Mouse (Mus musculus) B cell, adult 2 months (primary cell): Measurements from ENCODE around the gene Mprip.
A peak's percentile ranks its signal among the peaks of the same experiment; 100 is the strongest.

Experiments
- DNase-seq, 2 experiments: peaks; one replicate each; pipeline ENCODE4 v3.0.0; 2022

The Mprip gene

DNA sequence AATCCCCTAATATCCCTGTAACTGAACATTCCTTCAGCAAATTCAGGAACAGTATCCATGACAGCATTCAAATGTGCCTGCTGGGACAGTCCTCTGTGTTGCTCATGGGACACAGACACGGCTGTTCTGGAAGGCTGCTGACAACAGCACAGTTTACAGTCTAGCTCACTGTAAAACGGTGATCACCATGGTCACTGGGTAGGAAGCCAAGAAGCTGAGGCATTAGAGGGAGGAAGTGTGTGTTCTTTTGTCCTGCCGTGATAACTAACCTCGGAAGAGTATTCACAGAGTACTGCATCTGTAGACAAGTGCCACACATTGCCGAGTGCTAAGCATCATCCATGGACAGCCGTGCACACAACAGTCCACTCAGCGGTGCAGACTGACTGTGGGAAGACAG lies 109.6 kb downstream of the Mprip start:
- DNase-seq: no peak

DNA sequence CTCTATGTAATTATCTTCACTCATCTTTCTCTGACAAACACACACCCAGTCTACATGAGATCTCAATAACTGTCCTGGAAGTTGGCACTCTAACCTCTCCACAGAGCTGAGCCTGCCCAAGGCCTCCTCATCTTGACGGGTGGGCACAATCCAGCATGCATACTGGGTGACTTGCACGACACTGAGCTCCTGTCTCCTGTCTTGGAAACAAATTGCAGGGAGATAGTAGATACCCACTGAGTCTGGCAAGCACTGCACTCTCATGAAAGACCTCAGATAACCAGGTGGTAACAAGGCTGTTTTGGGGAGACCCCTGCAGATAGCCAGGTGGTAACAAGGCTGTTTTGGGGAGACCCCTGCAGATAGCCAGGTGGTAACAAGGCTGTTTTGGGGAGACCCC lies 111.2 kb downstream of the Mprip start:
- DNase-seq: no peak

DNA sequence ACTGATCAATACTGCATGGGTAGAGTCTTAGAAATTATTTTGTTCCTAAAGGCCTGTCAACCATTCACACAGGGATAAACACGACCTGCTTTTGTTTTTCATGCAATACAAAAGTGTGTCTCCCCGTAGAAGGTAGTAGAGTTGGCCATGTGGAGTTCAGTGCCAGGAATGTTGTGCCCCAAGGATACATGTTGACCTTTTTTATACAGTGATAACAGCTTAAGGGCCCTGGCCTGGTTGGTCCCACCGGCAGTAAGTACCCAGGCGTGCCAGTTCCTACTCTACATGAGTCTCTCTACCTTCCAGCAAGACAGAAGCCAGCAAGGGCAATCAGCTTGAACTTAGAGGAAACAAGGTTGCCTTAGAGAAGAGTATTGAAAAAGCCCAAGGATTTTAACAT lies 111.8 kb downstream of the Mprip start:
- DNase-seq: no peak

DNA sequence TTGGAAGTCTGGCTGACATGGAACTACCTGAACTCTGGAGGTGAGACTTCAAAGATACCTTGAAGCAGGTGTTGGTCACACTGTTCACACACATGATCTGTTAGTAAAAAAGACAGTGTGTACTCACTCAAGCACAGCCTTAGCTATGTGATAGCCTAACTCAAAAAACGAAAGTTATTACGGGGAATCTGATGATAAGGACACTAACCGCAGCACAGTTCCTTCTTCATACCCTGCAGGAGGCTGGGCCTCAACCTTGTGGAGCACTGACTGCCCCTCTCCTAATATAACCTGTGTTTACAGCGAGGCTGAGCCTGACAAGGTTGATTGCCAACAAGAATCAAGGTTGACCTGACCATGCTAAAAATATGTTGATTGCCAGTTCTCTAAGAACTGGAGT lies 113.4 kb downstream of the Mprip start:
- DNase-seq: no peak

DNA sequence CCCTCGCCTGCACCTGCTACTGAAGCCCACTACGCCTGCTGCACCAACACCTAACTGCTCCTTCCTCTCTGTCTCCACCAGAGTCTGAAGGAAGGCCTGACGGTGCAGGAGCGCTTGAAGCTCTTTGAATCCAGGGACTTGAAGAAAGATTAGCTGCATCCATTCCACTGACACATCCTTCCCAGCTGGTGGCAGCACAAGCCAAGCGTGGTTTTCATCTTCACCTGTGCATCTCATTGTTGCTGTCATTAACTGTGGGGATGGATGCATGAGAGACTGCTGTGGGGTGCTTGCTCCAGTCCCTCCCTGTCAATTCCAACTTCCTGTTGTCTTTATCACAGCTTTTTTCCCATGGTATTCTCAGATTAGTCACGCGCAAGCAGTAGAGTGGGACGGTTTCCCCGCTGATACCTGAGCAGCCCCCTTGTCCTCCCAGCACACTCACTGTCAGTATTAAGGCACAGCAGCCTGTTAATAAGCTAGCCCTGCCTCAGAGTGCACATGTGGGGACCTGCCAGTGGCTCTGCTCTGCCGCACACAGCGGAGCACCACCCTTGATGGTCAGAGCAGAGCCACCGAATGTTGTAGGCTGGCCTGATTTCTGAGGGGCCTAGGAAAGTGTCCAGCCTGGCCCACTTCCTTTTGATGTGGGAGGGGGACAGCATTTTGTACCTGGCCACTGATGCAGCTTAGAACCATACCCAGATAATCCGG lies 114.5 kb downstream of the Mprip start:
- DNase-seq: no peak

DNA sequence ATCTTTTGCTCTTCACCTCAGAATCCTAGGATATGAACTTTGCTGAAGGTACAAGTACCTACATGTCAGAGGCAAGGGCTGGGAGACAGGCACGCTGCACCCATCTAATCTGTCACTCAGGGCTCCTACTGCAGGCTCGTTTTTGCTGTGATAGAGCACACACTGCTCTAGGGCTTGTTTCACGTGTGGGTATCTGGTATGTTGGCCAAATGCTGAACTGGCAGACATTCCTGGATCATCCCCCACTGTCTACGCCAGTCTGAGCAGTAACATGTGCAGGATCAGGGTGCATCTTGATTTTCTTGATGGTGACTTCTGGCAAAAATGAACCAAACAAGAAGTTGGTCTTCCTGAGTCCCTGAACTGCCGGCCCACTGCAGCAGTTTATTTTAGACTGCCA lies 116.2 kb downstream of the Mprip start:
- DNase-seq: no peak

DNA sequence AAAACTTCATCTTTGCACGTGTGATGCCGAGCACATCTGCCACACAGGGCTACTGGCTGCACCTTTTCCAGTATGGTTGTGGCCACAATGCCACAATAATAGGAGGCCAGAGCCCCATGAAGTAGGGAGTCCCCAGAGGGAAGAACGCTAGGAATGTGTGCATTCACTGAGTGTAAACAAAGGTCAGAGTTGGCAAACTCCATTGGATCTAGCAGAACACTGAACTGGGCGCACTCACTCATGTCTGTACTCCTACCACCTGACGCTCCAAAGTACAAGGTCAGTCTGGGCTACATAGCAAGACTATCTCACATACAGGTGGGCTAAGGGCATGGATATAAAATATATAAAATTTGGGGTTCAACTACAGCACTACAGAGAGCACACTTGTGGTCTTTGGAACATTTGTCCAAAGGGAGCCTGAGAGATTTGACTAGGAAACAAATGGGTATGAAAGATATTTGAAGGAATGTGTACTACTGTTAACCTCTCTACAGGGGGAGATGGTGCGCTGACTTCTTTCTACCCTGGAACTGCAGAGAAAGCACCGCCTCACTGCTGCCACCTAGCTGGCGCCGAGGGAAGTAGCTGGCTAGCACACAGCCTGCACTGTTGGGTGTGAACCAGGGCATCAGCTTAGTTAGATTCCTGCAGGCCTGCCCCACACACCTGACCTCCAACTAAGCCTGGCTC lies 117.2 kb downstream of the Mprip start:
- DNase-seq: peak; percentile 83

DNA sequence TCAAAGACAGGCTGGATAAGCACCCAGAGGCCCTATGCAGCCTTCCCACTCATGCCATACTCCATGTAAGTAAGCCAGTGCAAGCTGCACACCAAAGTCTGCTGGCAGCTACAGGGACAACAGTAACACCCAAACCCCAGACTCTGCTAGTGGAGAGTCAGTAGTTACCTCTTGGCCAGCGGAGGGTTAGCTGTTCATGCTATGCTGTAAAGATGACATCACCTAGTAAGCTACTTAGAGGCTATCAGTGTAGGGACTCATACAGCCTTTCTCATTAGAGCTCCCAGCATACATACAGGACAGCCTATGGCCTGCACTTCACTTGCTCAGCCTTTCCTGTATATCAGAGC lies 117.7 kb downstream of the Mprip start:
- no peak for DNase-seq

DNA sequence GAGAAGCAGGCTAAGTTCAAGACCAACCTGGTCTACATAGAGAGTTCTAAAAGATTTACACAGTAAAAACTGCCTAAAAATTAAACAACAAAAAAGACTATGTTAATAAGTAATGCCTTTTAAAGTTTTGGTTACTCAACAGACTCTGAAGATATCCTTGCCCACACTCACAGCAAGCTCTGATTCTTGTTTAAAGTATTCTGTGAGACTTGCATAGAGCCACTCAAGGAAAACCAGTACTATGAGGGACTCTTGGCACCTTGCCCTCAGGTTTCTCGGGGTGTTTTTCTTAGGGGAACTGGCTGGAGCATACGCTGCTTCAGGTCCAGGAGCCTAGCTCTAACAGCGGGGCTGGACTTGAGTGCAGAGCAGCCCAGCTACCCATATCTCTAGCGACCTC lies 118.3 kb downstream of the Mprip start:
- no peak for DNase-seq

DNA sequence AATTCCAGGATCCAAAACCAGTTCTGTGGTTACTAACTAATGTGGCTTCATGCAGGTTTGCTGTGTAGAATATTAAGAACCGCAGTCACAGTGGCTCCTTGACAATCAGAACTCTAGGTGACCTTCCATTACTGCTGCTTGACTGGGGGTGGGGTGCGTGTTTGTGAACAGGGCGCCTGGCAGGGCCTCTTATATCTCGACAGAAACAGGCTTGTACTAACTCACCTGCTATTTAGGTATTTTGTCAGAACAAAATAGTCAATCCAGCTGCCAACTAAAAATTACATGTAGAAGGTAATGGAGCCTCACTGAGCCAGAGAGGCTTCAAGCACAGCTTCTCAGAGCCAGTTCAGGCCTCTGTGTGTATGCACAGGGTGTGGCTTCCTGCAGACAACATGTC lies 119.1 kb downstream of the Mprip start:
- DNase-seq: no peak

DNA sequence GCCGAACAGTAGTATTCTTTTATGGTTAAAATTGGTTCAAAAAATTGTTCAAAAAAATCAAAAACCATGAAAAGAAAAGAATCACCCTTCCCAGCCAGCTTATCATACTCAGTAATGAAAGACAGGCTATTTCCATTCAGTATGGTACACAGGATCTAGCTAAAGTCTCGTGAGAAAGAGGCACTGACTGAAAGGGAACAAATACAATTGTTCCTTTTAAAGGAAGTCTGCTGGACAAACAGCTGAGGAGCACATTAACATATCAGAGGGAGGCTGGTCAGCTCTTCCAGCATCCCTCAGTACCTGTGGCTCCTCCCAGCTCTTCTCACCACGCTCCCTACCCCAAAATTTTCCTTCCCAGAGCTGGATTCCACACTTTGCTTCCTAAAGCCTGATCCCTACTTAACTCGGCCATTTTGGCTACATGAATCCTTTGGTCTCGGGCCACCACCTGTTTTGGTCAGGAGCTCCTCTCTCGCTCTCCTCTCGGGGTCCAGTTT lies 121.0 kb downstream of the Mprip start:
- DNase-seq: no peak

DNA sequence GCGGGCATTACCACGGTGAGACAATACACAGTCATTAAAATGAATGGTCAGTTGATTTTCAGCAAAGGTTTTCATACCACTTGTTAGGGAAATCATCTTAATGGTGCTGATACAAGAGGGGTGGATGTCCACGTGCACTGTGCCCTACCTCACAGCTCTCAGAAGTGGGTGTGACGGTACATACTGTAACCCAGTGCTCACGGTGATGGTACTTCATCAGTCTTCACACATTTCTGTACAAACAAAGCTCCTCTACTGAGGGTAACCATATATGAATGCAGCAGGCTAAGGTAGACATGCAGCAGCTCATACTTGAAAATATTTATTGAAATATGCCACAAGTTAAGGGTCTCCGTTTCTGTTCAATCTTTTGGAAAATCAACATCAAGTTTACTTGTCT lies 122.5 kb downstream of the Mprip start:
- DNase-seq: no peak

DNA sequence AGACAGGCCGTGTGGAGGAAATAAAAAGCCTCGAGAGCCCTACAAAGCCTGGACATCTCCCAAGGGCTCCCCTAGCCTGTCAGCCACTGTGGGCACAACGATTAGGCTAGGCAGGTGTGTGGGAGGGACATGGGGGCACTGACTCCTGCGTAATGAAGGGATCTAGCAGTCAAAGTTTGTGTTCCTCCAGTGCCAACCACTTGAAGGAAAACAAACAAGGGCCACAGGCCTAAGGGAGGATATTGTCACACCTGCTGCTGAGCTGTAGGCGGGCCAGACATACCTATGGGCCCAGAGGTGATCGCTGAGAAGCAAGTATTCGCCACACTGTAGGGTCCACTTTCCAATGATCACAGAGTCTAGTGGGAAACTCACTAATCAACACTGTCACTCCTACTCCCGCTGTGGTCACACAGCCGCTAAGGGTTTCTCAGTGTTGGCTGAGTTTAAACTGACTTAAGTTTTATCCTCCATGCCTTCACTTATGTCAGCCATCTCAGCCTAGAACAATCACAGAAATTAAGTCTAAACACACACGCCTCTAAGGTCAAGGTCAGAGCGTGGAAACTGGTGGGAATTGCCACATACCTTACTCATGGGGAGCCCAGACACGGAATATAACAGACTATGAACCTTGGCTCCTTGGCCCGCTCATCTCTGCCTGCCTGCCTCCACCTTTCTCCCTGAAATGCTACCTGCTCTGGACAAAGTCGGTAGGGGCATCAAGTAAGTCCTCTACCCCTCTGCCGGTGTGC lies 125.5 kb downstream of the Mprip start:
- no peak for DNase-seq

DNA sequence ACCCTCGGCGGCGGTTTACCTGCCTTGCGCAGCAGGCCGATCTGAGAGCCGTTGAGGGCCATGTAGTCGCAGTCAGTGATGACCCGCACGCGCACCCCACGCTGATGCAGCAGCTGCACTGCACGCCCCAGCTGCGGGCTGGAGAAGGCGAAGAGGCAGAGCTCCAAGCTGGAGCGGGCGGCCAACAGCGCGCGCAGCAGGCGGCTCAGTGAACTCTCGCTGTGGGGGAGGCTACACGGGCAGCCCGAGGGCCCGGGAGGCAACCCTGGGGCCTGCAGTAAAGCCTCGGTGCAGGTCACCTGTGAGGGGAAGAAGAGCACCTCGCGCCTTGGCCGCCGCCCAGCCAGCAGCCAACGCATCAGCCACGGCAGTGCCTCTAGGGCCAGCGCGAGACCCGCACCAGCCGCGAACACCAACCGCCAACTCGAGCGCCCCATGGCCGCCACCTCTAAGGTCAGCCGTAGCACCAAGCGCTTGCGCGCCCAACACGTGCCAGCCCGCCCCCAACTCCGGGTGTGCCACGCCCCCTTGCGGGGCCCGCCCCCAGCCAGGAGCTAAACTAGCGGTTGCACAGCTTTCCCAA lies 126.2 kb downstream of the Mprip start, which contains the start of gene Pld6:
Gene Pld6 (minus strand): TSS at position 447 of the 583 bp plus-strand sequence.
- DNase-seq: peak; percentile 61 to 66

DNA sequence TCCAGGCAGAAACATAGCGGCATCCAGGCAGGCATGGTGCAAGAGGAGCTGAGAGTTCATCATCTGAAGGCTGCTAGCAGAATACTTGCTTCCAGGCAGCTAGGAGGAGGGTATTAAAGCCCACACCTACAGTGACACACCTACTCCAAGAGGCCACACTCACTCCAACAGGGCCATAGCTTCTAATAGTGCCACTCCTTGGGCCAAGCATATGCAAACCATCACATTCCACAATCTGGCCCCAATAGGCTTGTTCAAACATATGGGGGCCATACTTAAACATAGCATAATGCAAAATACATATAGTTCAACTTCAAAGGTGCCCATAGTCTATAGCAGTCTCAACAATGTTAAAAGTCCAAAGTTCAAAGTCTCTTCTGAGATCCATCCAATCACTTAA lies 128.2 kb downstream of the Mprip start:
- DNase-seq: no peak

DNA sequence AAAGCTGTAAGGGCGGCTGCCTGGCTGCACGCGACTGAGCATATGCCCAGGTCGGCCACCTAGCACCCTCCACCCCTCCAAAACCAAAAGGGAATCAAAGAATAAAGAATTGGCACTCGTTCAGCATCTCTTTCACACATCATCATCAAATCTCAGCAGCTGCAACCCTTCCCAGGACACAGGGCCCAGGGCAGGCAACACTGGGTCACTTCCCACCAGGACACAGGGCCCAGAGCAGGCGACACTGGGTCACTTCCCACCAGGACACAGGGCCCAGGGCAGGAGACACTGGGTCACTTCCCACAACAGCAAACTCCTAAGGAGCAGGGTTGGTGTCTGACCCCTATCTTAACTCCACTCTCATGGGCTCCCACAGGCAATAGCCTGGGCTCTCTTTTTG lies 132.3 kb downstream of the Mprip start:
- DNase-seq: no peak

DNA sequence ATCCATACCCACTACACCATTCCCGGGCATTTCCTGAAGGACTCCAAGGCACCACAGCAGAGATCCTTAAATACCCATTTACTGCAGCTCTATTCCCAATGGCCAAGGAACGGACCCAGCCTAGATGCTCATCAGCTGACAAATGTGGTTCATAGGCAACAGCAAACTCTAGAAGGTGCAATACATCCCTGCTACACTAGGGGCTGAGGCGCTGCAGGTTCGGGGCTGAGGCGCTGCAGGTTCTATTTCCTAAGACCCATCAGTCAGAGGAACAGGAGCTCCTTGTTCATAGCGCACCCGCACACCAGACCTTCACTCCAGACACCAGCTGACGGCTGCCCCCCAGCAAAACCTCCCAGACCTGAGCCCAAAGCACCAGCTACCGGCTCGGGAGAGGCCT lies 139.3 kb downstream of the Mprip start:
- peak; percentile 22 to 30 for DNase-seq

DNA sequence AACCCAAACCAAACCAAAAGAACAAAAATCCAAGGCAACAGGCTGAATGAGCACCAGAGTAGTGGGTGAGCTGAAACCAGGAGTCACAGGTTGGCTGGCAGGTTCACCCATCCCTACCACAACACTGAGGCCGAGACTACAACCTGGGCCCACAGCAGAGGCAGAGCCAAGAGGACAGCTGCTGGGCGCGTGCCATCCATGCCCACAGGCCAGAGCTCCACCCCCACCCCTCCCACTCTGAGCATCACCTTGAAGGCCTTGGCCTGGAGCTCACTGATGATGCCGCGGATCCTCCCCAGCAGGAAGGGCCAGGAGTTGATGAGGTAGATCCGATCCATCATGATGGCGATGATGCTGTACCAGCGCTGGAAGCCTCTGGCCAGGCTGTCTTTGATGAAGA lies 140.8 kb downstream of the Mprip start:
- no peak for DNase-seq

DNA sequence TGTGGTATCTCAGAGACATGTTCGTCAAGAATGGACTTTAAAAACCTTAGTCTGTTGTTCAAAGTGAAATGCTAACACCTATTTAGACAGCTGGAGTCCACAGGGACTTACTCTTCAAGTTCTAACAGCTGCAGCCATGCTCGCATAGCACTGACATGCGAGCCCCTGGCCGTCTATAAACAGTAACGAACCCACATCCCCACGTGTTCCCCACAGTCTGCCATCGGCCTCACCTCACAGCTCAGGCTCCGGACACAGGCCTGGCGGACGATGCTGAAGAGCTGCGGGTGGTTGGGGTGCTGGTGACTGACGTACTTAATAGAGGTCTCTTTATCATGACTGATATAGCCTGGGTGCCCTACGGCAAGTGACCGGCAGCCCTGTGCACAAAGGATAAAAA lies 142.4 kb downstream of the Mprip start:
- DNase-seq: no peak

DNA sequence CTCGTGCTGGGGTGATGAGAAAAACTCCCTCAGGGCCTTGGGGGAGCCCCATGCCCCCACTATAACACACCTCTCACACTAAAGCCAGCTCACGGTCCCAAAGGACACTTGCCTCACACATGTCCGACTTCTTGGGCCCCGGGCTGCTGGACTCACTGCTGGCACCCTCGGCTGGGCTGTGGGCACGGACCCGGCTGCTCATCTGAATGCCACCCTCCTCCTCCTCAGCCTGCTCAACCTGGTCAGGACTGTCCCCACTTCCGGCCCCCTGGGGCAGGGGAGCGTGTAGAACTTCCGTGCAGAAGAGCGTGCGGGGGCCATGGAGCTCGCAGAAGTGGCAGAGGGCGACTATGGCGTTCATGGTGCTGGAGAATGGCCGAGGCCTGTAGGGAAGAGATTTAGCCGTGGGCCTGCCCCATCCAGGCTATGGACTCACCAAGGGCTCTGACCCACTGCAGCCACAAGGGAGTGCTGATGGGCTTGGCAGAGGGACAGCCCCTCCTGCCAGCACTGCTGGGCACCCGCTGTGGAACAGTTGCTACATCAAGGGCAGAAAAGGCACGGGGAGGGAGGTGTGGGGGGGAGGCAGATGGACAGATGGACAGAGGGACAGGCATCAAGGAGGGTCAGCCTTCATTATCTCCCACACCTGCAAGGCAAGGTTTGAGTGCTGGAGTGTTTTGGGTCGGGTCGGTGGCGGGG lies 143.5 kb downstream of the Mprip start:
- DNase-seq: no peak

DNA sequence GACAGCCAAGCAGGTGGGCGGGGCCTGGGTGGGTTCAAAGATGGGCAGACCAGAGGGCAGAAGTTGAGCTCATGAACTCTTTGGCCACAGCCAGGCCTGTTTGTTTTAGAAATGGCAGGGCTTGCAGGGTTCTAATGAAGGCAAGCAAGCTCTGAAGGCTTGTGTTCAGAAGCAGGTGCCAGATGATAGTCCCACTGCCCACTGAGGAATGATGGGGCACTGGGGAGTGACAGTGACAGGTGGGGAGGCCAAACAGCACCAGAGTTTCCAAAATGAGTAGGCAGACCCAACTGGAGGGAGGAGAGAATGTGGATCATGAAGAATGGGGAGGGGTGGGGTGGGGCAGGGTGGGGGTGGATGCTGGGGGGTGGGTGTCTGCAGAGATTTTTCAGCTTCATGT lies 144.2 kb downstream of the Mprip start:
- DNase-seq: no peak

DNA sequence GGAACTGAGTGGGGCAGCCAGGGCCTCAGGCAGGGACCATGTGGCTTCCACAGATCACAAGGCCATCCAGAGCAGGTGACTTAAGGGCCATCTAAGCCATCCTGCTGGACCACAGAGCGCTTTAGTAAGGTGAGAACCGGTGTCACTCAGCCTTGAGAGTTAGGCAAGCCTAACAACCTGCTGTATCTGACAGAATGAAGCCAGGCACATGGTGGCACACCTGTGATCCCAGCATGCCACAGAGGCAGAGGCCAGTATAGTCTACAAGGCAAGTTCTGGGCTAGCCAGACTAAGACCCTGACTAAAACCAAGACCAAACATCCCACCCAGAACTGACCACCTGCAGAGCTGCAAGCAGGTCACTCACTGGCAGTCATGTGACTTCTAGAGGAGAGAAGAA lies 144.6 kb downstream of the Mprip start:
- DNase-seq: no peak
